Mouse (Mus musculus) frontal cortex, postnatal 14 days (tissue): ENCODE measurements around the gene Myo19.

Experiments used
- DNase-seq, 2 experiments: peaks; one replicate each; pipeline ENCODE4 v3.0.0; 2022; ENCODE audit warnings: low spot score in 2 of 2

Myo19 gene

GRCm38 (mm10) chr11:84944639-84945435 is 64.9 kb downstream of the Myo19 start:
- DNase-seq: no peak

DNA sequence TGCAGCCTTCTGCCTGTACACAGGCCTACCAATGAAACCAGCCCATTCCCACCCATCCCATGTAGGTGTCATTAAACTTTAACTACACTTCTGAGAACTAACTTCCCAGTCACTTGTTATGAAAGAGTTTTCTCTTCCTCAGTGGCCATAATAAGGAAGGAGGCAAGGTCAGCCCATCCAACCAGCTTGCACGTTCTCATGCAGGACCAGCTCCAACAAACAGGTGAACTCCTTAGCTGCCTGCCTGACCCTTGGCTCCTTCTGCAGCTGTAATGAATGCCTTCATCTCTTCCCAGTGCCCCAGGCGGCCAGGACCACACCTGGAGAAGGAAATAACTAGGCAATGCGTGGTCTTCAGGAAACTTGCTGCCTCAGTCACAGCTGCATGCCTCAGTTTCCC is 65.9 kb downstream of the Myo19 start:
- no peak for DNase-seq

GRCm38 (mm10) chr11:84947206-84947605 is 67.3 kb downstream of the Myo19 start:
- DNase-seq: no peak

GRCm38 (mm10) chr11:84948114-84948513 is 68.2 kb downstream of the Myo19 start:
- no peak for DNase-seq

DNA sequence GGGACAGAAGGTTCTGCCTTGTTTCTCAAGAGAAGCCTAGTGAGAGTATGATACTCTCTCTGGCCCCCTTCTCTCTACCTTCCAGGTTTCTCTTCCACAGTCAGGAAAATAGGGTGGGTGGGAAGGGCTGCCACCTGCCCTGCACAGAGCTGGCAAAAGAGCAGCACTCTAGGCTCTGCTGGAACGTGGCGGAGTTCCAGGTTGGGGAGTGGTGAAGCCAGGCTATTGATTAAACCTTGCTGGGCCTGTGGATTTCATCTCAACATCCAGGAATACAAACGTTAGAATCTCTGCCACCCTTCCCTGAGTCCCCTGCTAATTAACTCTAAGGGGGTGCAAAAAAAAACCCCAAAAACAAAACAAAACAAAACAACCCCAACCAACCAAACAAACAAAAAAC is 68.6 kb downstream of the Myo19 start:
- DNase-seq: no peak

- DNase-seq: no peak
Measured at GRCm38 (mm10) chr11:84952611-84953010, 72.7 kb downstream of the Myo19 start.

DNA sequence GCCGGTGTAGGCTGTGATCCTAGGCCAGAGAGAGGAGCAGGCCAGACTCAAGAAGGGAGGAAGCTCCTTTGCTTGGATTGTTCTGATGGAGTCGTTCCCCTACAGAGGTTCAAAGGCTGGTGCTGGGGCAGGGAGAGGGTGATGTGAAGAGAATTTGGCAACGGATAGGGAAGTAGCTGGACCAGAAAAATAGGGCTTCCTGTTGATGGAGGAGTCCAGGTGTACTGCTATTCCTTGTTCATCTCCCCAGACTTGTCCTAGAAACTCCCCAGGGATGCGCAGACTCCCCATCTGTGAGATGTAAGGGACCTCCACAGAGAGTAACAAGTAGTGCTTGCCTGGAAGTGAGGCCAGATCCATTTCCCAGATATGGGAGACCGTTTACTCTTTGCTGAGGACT is 76.5 kb downstream of the Myo19 start:
- DNase-seq: no peak

DNA sequence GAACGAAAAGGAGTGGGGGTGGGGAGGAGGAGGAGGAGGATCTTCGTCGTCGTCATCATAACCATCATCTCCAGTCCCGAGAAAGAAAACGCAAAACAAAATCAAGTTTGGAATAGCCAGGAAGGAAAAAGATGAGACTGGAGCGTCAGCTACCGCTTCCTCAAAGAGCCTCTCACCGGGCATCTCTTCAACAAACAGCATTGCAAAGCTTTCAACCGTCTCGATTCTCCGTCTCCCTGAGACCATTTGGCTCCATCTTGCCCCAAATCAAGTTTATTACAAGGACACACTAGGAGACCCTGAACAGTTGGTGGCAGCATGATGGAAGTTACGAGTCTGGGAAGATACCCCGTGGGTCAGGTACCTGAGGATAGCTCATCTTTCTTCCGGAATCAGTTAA is 77.2 kb downstream of the Myo19 start:
- DNase-seq: no peak

DNA sequence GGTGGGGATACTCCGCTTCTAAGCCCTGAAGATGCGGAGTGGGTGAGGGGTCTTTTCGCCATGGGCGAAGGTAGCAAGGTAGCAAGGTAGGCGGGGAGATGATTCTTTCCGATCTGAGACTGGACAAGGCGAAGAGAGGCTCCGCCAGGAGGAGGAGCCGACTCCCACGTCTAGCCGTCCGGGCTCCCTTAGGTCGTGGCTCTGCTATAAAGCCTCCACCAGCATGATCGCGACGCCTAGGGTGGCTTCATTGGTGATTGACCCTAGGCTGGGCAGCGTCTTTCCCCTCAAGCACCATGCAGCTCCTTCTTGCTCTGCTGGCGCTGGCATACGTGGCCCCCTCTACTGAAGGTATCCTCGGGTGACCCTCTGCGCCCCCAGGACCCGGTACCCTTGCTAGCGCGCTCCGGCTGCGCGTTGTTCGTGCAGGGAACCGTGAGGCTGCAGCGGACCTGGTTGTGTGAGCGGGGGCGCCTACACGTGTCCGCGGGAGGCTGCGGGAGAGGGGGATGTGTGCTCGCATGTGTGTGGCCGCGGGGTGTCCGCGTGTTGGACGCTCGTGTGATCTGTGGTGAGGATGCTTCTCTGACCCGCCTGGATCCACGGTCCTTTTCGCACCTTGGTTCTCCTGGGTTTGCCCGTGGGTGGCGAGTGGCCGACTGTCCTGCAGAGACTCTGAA is 77.8 kb downstream of the Myo19 start, which contains the start of gene Car4:
TSS of gene Car4 (plus strand) at position 196 of the 680 bp plus-strand sequence.
- peak in 1 of 2 experiments; percentile 12 for DNase-seq

- DNase-seq: no peak
Measured at GRCm38 (mm10) chr11:84958271-84958630, 78.3 kb downstream of the Myo19 start.

DNA sequence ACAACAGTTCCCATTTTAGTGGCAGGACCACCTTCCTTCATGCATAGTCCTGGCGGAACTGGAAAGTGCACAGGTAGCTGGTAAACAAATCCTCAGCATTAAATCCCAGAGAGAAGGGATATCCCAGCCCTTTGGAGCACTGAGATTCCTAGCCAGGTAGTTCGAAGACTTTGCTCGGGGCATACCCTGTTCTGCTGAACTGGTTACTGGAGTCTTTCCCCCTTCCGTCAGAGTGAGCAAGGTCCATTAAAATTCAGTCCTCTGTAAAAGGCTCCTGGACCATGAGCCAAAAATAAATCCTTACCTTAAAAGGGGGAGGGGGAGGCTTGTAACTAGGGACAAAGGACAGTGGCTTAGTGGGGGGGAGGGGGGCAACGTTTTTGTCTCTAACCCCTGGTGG is 79.2 kb downstream of the Myo19 start:
- DNase-seq: no peak

- no peak for DNase-seq
Measured at GRCm38 (mm10) chr11:84959701-84960181, 79.8 kb downstream of the Myo19 start.

DNA sequence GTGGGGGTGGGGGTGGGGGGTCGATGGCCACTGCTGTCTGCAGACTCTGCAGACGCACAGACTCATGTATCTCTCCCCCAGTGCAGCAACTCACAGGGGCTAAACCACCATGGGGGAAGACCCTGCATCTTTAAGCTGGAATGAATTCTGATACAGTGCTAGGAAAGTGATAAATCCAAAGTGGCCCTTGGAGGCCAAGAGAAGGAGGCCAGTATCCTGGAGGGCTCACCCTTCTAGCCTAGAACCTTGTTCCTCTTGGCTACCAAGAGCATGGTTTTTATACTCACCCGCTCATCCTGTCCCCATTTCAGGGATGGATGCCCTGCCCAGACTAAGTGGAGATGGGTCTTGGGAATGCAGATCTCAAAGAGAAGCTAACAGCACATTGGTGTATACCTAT is 80.3 kb downstream of the Myo19 start:
- DNase-seq: no peak

GRCm38 (mm10) chr11:84960780-84961179 is 80.8 kb downstream of the Myo19 start:
- no peak for DNase-seq
